Mouse (Mus musculus) splenic B cell, adult 2 months (primary cell): ENCODE results near the gene Zfp385b.

Source experiments
- DNase-seq: peaks from one replicate; pipeline ENCODE4 v3.0.0-alpha.2; 2011; ENCODE audit warnings: low read depth, low spot score
- H3K27me3 ChIP-seq: 2 replicates; pipeline ENCODE4 v1.6.1; 2012; ENCODE audit warnings: mild to moderate bottlenecking, low read length, moderate library complexity, mixed read lengths; ENCODE audit not compliant: control insufficient read depth, poor library complexity, insufficient read depth, severe bottlenecking
- H3K36me3 ChIP-seq: 2 replicates; pipeline ENCODE4 v1.6.1; 2012; ENCODE audit warnings: mild to moderate bottlenecking, low read length, moderate library complexity, mixed read lengths; ENCODE audit not compliant: control insufficient read depth, poor library complexity, insufficient read depth, severe bottlenecking

Zfp385b gene

DNA sequence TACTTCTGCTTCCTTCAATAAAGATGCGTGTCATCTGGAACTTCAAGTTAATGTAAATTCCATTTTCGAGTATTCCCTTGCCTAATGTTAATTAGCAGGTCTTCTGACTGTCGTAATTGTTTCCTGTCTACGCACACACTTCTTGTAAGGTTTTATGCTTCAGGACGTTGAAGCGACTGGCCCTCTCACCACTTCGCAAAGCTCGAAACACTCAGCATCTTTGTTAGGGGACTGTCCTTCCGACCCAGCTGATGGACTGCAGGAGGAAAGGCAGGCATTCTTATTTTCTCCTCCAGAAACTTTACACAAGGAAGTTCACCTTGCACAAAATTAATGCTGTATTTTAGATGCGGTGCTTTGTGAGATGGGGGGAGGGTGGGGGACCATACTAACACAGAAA lies 400.0 kb downstream of the Zfp385b start:
- H3K27me3 ChIP-seq = no peaks in the 10 kb centered on the region
- DNase-seq = no peak
- no peaks in the 10 kb centered on the region for H3K36me3 ChIP-seq

DNA sequence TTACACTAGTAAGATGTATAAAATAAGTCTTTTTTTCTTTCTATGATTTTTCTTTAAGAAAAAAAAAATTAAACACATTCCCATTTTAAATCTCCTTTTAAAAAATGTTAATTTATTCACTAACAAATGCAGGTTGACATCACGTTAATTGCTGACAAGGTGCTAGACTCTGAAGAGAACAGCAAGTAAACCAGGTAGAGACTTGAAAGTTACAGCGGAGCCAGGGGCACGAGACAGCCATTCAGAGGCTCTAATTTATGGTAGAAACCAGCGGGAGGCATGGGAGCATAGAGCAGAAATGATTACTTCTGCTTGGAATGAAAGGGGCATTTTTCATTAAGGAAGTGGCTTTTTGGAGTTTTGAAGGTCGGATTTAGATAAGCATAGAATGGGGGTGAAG lies 401.4 kb downstream of the Zfp385b start:
- DNase-seq = no peak
- no peaks in the 10 kb centered on the region for H3K27me3 ChIP-seq
- H3K36me3 ChIP-seq = no peaks in the 10 kb centered on the region

DNA sequence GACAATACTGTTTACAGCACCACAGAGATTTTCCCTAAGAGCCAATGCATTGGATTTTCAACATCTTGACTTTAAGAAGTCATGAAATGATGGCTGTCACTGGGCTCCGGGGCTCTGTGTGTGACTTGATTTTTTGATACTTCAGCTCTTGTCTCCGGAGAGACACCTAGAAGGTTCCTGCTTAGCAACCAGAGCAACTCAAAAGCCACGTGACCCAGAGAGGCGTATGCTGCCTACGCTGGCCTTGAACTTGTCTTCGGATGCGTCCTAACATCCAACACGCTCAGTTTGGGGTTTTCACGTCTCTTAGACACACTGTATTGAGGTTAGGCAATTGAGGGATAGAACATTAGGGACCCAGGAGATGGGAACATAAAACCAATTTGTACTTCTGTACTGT lies 407.3 kb downstream of the Zfp385b start:
- no peak for DNase-seq
- H3K27me3 ChIP-seq = no peaks in the 10 kb centered on the region
- no peaks in the 10 kb centered on the region for H3K36me3 ChIP-seq

DNA sequence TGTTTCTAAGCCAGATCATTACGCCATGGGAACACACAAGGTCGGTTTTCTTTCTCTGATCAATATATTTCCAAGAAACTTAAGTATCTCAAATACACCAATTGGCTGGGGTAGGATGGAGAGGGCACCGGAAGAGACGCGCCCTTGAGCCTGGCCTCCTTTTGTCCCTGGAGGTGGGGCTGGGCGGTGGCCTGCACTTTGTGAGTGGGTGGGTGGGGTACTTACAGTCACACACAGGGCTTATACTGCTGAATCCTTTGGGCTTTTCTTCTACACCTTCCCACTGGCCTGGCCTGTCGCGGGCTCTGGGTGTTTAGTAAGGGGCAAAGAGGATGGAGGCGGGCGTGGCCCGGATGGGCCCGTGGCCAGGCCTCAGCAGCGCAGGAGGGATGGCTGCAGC lies 407.8 kb downstream of the Zfp385b start:
- no peak for DNase-seq
- Histone ChIP-seq H3K27me3 (no peaks in the 10 kb centered on the region), H3K36me3 (no peaks in the 10 kb centered on the region)

DNA sequence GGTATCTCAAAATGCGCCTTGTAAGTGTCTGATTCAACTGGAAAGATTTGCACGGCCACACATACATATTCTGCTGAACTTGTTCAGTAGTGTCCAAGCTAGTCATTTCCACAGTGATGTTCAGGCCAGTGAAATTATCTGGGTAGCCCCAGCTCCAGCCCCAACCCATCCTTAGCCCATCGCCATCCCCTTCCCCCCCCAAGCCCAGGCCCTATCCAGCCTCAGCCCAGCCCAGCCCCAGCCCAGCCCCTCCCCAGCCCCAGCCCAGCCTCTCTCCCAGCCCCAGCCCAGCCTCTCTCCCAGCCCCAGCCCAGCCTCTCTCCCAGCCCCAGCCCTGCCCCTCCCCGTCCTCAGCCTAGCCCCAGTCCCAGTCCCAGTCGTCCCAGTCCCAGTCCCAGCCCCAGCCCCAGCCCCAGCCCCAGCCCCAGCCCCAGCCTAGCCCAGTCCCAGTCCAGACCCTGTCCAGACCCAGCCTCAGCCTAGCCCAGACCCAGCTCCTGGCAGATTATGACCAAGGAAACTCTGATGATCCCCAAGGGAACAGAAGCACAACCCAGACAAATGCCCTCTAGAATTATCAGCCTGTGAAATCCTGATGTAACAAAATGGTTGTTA lies 409.8 kb downstream of the Zfp385b start:
- Histone ChIP-seq H3K27me3 (no peaks in the 10 kb centered on the region), H3K36me3 (no peaks in the 10 kb centered on the region)
- DNase-seq = no peak

DNA sequence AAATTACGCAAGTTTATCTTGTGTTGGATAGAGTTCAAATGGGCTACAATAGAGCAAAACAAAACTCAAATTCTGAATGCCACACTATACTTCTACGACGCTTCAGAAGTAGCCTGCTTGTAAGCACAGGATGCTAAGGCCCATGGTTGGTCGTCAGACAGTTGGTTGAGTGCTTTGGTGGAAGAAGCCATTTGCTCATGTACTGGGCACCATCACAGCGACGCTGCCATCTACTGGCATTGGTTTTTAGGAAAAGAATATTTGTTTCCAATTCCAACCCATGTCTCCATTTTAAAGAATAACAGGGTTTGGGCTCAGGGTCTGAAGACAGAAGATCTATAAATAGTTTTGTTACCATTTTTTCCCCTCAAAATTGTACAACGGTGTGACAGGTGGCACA lies 410.5 kb downstream of the Zfp385b start:
- no peak for DNase-seq
- no peaks in the 10 kb centered on the region for H3K36me3 ChIP-seq
- no peaks in the 10 kb centered on the region for H3K27me3 ChIP-seq

DNA sequence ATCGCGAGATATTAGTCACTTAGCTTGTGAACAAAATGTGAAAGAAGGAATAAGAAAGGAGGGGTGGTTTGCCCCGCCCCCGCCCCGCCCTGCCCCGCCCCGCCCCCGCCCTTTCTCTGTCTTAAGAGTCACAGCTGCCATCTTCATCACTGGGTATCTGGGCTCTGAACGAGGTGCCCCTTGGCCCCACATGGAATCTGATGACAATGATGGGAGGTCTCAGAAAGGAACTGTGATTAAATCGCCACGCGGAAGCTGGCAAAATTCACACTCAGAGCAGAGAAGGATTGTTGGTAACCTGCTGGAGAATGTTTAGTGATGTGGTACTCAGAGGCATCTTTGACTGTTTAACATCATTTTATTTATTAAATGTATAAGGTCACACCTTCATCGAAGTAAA lies 417.1 kb downstream of the Zfp385b start:
- Histone ChIP-seq H3K36me3 (no peaks in the 10 kb centered on the region), H3K27me3 (no peaks in the 10 kb centered on the region)
- no peak for DNase-seq

DNA sequence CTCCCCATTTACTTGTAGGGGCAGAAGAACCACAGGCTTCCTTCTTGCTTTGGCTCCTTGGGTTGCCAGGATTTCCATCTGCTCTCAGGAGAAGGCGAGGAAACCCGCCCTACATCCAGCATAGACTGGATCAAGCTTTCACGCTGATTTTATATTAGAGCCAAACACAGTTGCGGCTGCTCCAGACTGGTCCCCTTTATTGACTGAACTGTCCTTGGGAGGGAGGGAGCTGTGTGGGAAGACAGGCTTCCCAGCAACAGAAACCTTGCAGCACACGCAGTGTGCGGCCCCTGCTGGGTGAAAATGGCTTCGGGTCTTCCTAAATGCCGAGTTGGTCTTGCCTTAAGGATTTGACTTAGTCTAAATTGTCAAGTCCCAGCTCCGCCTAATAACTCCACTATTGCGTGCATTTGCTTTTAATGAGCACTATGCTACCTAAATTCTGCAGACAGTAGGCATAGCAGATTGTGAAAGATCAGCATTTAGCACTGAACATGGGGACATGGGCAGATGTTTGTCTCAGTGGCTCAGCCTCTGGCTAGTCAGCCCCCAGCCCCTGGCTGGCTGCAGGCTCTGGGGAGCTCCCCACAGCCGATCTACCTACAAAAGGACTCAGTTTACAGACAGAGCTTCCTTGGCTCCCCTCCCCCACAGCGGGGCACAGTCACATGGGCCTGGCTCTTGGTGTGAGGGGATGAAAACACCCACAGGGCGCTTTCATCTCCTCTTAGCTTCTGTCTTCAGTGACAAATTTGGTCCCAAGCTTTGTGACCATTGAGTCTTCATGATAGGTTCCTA lies 417.8 kb downstream of the Zfp385b start:
- no peak for DNase-seq
- no peaks in the 10 kb centered on the region for H3K27me3 ChIP-seq

DNA sequence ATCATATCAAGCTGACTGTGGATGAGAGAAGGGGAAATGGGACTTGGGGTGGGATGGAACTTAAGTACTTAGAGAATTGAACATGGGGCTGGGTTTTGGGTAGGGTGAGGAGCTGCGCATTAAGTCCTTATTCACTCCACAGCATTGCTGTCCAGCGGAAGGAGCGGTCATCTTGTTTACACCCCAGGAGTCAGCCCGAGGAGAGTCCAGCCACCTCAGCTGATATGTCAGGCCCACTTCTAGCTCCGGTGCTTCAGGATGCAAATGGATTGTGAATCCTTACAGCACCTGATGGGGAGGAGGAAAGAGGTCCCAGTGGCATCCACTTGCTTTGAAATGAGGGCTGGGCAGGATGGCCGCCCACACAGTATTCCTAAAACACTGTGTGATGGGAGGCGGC lies 425.6 kb downstream of the Zfp385b start:
- Histone ChIP-seq H3K36me3 (no peaks in the 10 kb centered on the region), H3K27me3 (no peaks in the 10 kb centered on the region)
- DNase-seq = no peak

More for the DNA sequence above, 417.8 kb downstream of the Zfp385b start:
- no peaks in the 10 kb centered on the region for H3K36me3 ChIP-seq

DNA sequence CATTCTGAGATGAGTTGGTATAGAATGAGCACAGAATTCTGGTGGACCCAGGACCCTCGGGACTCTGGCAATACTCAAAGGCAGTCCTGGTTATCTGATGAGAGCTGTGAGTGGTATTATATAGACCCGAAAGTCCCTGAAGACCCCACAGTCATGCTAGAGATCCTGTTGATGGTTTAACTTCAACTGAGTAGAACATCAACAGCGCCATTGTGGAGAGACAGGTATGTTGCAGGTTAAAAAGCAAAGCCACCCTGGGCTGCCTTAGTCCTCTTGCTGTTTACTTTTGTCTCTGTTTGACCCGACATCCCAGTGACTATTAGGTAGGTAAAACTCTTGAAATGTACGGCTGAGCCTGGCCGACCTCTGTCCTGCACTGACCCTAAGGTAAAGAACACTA lies 431.3 kb downstream of the Zfp385b start:
- Histone ChIP-seq H3K36me3 (no peaks in the 10 kb centered on the region), H3K27me3 (no peaks in the 10 kb centered on the region; the same call in 1 of the 2 replicates)
- no peak for DNase-seq

DNA sequence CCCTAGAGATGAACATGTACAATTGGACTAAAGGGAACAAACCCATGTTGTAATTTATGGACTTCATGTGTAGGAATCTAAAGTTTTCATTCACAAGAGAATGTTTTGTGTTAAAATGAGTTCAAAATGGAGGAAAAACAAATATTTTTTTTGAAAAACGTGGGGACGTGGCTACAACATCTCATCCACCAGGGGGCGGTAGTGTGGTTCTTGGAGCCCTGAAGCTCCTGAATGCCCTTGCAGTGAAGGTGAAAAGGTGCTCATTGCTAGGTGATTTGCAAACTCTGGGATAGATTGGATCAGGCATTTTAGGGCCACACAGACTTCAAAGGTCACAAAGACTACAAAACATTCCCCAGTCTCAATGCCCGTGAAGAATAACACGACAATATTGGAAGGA lies 432.9 kb downstream of the Zfp385b start:
- no peak for DNase-seq
- no peaks in the 10 kb centered on the region for H3K36me3 ChIP-seq

DNA sequence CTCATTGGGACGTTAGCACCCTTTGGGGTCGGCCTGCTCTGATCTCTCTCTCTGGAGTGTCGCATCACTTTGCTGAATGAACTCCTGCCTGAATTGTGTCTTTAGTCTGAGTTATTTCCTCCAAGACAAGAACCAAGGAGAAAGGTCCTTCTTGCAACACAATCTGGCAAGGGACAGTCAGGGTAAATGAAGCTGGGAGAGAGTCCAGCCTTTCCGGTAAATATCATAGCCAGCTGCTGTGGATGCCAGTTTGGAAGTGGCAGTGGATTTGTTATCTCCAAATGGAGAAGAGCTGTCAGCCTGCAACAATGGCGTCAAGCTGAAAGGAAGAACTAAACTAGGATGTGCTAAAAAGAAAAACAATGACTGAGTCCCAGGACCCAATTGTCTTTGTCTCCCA lies 436.7 kb downstream of the Zfp385b start:
- Histone ChIP-seq H3K36me3 (no peaks in the 10 kb centered on the region), H3K27me3 (no peaks in the 10 kb centered on the region; the same call in 1 of the 2 replicates)
- no peak for DNase-seq

More for the DNA sequence above, 432.9 kb downstream of the Zfp385b start:
- no peaks in the 10 kb centered on the region; the same call in 1 of the 2 replicates for H3K27me3 ChIP-seq

DNA sequence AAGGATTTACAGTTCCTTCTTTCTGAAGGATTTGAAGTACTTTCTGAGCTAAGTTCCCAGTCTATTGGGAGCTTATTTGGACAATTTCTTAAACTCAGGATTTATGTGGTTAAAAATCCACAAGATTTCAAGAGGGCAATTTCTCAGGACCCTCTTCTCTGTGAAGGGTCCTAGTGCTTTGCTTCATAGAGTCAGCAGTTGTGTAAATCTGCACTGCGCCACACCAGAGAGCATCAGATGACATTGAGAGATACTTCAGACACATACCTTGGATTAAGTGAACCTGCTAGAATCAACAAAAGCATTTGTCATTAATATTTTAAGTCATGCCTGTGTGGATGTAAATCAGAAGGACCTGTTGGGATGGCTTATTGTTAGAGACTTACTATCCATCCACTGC lies 439.5 kb downstream of the Zfp385b start:
- no peaks in the 10 kb centered on the region; the same call in 1 of the 2 replicates for H3K27me3 ChIP-seq
- no peaks in the 10 kb centered on the region for H3K36me3 ChIP-seq
- DNase-seq = no peak

DNA sequence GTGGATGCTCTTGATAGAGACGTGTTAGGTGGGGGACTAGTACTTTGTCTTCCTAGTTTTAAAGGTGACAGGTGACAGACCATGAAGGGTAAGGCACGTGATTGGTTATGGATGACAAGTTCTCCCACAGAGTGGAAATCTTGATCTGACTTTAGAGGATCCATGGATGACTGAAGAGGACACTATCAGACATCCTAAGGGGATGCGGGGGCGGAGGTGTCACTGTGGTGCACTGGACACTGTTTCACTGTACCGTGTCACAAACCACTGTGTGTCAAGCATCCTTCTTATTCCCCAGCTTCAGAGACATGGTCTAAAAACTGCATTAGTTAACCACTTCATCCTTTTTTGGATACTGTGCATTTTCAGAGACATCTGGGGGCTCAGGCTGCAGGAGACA lies 440.1 kb downstream of the Zfp385b start:
- no peaks in the 10 kb centered on the region for H3K36me3 ChIP-seq
- DNase-seq = no peak
- H3K27me3 ChIP-seq = no peaks in the 10 kb centered on the region

DNA sequence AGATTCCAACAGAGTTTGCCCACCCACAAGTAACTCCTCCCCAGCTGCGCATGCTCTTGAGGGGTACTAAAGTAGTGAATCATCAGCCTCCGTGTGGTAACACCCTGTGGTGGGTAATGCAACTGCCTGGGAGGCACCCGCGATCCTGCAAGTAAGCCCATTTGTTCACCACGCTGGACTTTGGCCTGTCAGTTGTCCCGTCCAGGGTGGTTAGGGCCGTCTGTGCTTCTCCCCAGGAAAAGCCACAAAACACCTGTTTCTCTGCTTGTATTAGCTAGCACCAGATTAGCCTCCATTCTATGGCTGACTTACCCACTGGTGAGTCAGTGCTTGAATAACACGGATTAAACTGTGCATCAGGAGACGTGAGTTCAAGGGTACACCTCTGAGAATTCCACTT lies 442.6 kb downstream of the Zfp385b start:
- Histone ChIP-seq H3K36me3 (no peaks in the 10 kb centered on the region), H3K27me3 (no peaks in the 10 kb centered on the region)
- DNase-seq = no peak
